Comparison of ENCODE assay signal across 8 mouse cellular contexts in genomic region chr10:77623069-77623492, GRCm38 (mm10). TPM values are rescaled to one million over a fixed set of nuclear protein-coding genes. Genes with fewer than 3 reads are reported as not detected.
DNase-seq lines count a peak whose midpoint lies in the region; ATAC-seq and TF ChIP-seq lines count a peak whose summit lies in the region.

No protein-coding gene starts in this region.

- 0 out of 2 replicates have a peak overlapping the region, but pooled peaks have one; percentile 86 for H3K27ac ChIP-seq in forebrain, embryonic 12.5 days
- H3K27ac ChIP-seq in liver, adult 2 months (replicated peaks; ENCODE audit: insufficient read depth, low read depth, low read length) = peak overlapping the region; percentile 17; the same call in 1 of the 2 replicates
- H3K27ac ChIP-seq in midbrain, embryonic 16.5 days (ENCODE audit: low read length) = no peak overlapping the region

- H3K4me2 ChIP-seq in forebrain, embryonic 12.5 days = peak overlapping the region; percentile 81
- peak overlapping the region; percentile 90 for H3K4me2 ChIP-seq in midbrain, embryonic 16.5 days (ENCODE audit: low read length)

- H3K36me3 ChIP-seq in forebrain, embryonic 12.5 days (replicated peaks) = peaks cover 14% of the 10 kb centered on the region; the same call in 1 of the 2 replicates
- no peaks in the 10 kb centered on the region for H3K36me3 ChIP-seq in liver, adult 2 months (ENCODE audit: control insufficient read depth, insufficient read depth, low read length)
- H3K36me3 ChIP-seq in midbrain, embryonic 16.5 days (ENCODE audit: control insufficient read depth, insufficient read depth, low read length) = peaks cover 2% of the 10 kb centered on the region; the same call in 1 of the 2 replicates

- 4% methylated on average over 8 of the region's 8 CpGs for WGBS in forebrain, embryonic 12.5 days
- 4% methylated on average over 8 of the region's 8 CpGs for WGBS in liver, adult 2 months
- WGBS in midbrain, embryonic 16.5 days = 8% methylated on average over 8 of the region's 8 CpGs

- H3K4me1 ChIP-seq in forebrain, embryonic 12.5 days = peaks cover 32% of the 10 kb centered on the region
- peaks cover 29% of the 10 kb centered on the region for H3K4me1 ChIP-seq in liver, adult 2 months (ENCODE audit: control insufficient read depth, insufficient read depth, low read length)
- peaks cover 25% of the 10 kb centered on the region for H3K4me1 ChIP-seq in midbrain, embryonic 16.5 days (ENCODE audit: control insufficient read depth, insufficient read depth, low read length)

- intact Hi-C loops in heart, postnatal 36 days (cut with DNase I) = loop anchor here (5.0 to 10.0 kb wide), 3 partner anchors 41 to 542 kb away; partner anchors contain the start of genes 1810043G02Rik, D10Jhu81e, Pttg1ip and Trpm2

- ATAC-seq in cerebellum, adult (ENCODE audit: insufficient number of reproducible peaks, low FRiP score, low TSS enrichment) = no peak
- ATAC-seq in forebrain, embryonic 12.5 days (ENCODE audit: low FRiP score) = no peak; the same call in 1 of the 2 replicates
- ATAC-seq in midbrain, embryonic 16.5 days = 0 out of 2 replicates have a peak, but pooled peaks have one; percentile 12

- TF ChIP-seq CTCF in liver, adult 2 months (IDR thresholded peaks at IDR 0.05; ENCODE audit: low read depth, low read length) = no peak

- peaks cover 19% of the 10 kb centered on the region for H3K79me2 ChIP-seq in liver, adult 2 months (ENCODE audit: control insufficient read depth, insufficient read depth, low read length)

- TF ChIP-seq POLR2A in liver, adult 2 months (IDR thresholded peaks at IDR 0.05; ENCODE audit: extremely low read depth, insufficient read depth, low read length) = no peak

- no peaks in the 10 kb centered on the region for H3K9me3 ChIP-seq in forebrain, embryonic 12.5 days
- H3K9me3 ChIP-seq in midbrain, embryonic 16.5 days (replicated peaks; ENCODE audit: control insufficient read depth, low read length, poor library complexity, severe bottlenecking) = no peaks in the 10 kb centered on the region

- H3K4me3 ChIP-seq in forebrain, embryonic 12.5 days (replicated peaks) = peak overlapping the region; percentile 99
- peak overlapping the region; percentile 99 for H3K4me3 ChIP-seq in liver, adult 2 months (ENCODE audit: insufficient read depth, low read depth, low read length)
- peak overlapping the region; percentile 98 for H3K4me3 ChIP-seq in midbrain, embryonic 16.5 days (ENCODE audit: low read depth, low read length)

- peak; percentile 74 for DNase-seq in cerebellum, adult 11-12 months
- DNase-seq in adipocyte (ENCODE audit: low spot score) = peak; percentile 83
- DNase-seq in heart, postnatal 36 days = peak; percentile 70 to 72
- DNase-seq in liver, adult 2 months (ENCODE audit: extremely low read depth, low read depth, low spot score) = peak; percentile 65
- DNase-seq in frontal cortex, adult 2 months (ENCODE audit: extremely low spot score in 1 of 2, low spot score in 1 of 2) = no peak

- H3K9ac ChIP-seq in forebrain, embryonic 12.5 days = peak overlapping the region; percentile 95
- peak overlapping the region; percentile 100 for H3K9ac ChIP-seq in liver, adult 2 months (ENCODE audit: low read depth, low read length)
- H3K9ac ChIP-seq in midbrain, embryonic 16.5 days (ENCODE audit: low read depth, low read length) = peak overlapping the region; percentile 95

- no peaks in the 10 kb centered on the region for H3K27me3 ChIP-seq in forebrain, embryonic 12.5 days
- H3K27me3 ChIP-seq in liver, adult 2 months (ENCODE audit: control insufficient read depth, insufficient read depth, low read length) = no peaks in the 10 kb centered on the region
- H3K27me3 ChIP-seq in midbrain, embryonic 16.5 days (ENCODE audit: control insufficient read depth, insufficient read depth, low read depth, low read length) = no peaks in the 10 kb centered on the region

RNA-seq across cellular contexts. Expression of gene Ube2g2, which starts 1.0 kb away (rescaled TPM):
- 87.0 and 92.7 TPM in 2 replicates for polyA plus RNA-seq in forebrain, embryonic 12.5 days (2016; fragmentation: Nextera tagmentation; extraction: Ambion mirVana)
- total RNA-seq in heart, postnatal 36 days (2021) = 10 to 100 TPM; 65.2 to 73.4 TPM
- total RNA-seq in liver, adult 2 months (2014; rRNA removed) = 21.6 and 22.3 TPM in 2 replicates
- polyA plus RNA-seq in liver, adult 2 months (2012; rRNA removed) = 30.4 and 34.2 TPM in 2 replicates
- polyA plus RNA-seq in midbrain, embryonic 16.5 days (2015; fragmentation: Nextera tagmentation; extraction: Ambion mirVana) = 80.9 and 81.8 TPM in 2 replicates
- 47.9 and 51.8 TPM in 2 replicates for polyA plus RNA-seq in frontal cortex, adult 2 months (2012; rRNA removed)

RNA-seq across cellular contexts. Expression of gene Gm49325, which starts 17.1 kb away (rescaled TPM):
- 15.7 and 23.4 TPM in 2 replicates for polyA plus RNA-seq in forebrain, embryonic 12.5 days (2016; fragmentation: Nextera tagmentation; extraction: Ambion mirVana)
- 10 to 100 TPM; 10.6 to 17.6 TPM for total RNA-seq in heart, postnatal 36 days (2021)
- total RNA-seq in liver, adult 2 months (2014; rRNA removed) = 0.47 TPM in 1 of 2 replicates, not detected in the other
- not detected in 2 replicates for polyA plus RNA-seq in liver, adult 2 months (2012; rRNA removed)
- polyA plus RNA-seq in midbrain, embryonic 16.5 days (2015; fragmentation: Nextera tagmentation; extraction: Ambion mirVana) = 1.5 and 2.9 TPM in 2 replicates
- 15.9 and 23.0 TPM in 2 replicates for polyA plus RNA-seq in frontal cortex, adult 2 months (2012; rRNA removed)

RNA-seq across cellular contexts. Expression of gene Sumo3, which starts 17.2 kb away (rescaled TPM):
- 322 and 326 TPM in 2 replicates for polyA plus RNA-seq in forebrain, embryonic 12.5 days (2016; fragmentation: Nextera tagmentation; extraction: Ambion mirVana)
- total RNA-seq in heart, postnatal 36 days (2021) = 10 to 100 TPM; 52.9 to 58.9 TPM
- total RNA-seq in liver, adult 2 months (2014; rRNA removed) = 59.6 and 108 TPM in 2 replicates
- 170 and 226 TPM in 2 replicates for polyA plus RNA-seq in liver, adult 2 months (2012; rRNA removed)
- polyA plus RNA-seq in midbrain, embryonic 16.5 days (2015; fragmentation: Nextera tagmentation; extraction: Ambion mirVana) = 315 and 350 TPM in 2 replicates
- 358 and 364 TPM in 2 replicates for polyA plus RNA-seq in frontal cortex, adult 2 months (2012; rRNA removed)

RNA-seq across cellular contexts. Expression of gene Pttg1ip, which starts 41.6 kb away (rescaled TPM):
- polyA plus RNA-seq in forebrain, embryonic 12.5 days (2016; fragmentation: Nextera tagmentation; extraction: Ambion mirVana) = 61.9 and 64.6 TPM in 2 replicates
- 100 to 1,000 TPM; 137 to 138 TPM for total RNA-seq in heart, postnatal 36 days (2021)
- 146 and 168 TPM in 2 replicates for total RNA-seq in liver, adult 2 months (2014; rRNA removed)
- polyA plus RNA-seq in liver, adult 2 months (2012; rRNA removed) = 218 and 238 TPM in 2 replicates
- 63.6 and 70.8 TPM in 2 replicates for polyA plus RNA-seq in midbrain, embryonic 16.5 days (2015; fragmentation: Nextera tagmentation; extraction: Ambion mirVana)
- polyA plus RNA-seq in frontal cortex, adult 2 months (2012; rRNA removed) = 125 and 132 TPM in 2 replicates

Comparison
In these comparisons a context has a peak if more than half of its experiments do, and no peak if none do; other contexts are left out.
1. DNase-seq: peak in cerebellum, adult 11-12 months (single experiment), adipocyte (single experiment), heart, postnatal 36 days (2 of 2) and liver, adult 2 months (single experiment); none in frontal cortex, adult 2 months (0 of 2).
2. Peak in every context shown above with its lines, with median percentiles within 50 percentile points of each other: H3K4me3 ChIP-seq and H3K9ac ChIP-seq.